Mouse (Mus musculus) liver, adult 2 months (tissue): ENCODE data around the gene Slc19a2. TPM values are rescaled to one million over a fixed set of nuclear protein-coding genes. Genes with fewer than 3 reads are reported as not detected.

Experiments
- DNase-seq: peaks from one replicate; pipeline ENCODE4 v3.0.0-alpha.2; 2011; ENCODE audit warnings: low read depth, low spot score; ENCODE audit errors: extremely low read depth
- H3K27ac ChIP-seq: fragments of 200-500 bp; replicated peaks from 2 replicates; pipeline ENCODE4 v1.5.1; 2012; ENCODE audit warnings: low read depth, mild to moderate bottlenecking, control low read depth, inconsistent platforms, low read length; ENCODE audit not compliant: insufficient read depth
- H3K27me3 ChIP-seq: fragments of 200-500 bp; 2 replicates; pipeline ENCODE4 v1.6.1; 2012; ENCODE audit warnings: mild to moderate bottlenecking, moderate library complexity, low read length, inconsistent platforms; ENCODE audit not compliant: control insufficient read depth, insufficient read depth
- H3K36me3 ChIP-seq: fragments of 200-500 bp; 2 replicates; pipeline ENCODE4 v1.6.1; 2012; ENCODE audit warnings: low read length, inconsistent platforms; ENCODE audit not compliant: control insufficient read depth, insufficient read depth
- H3K4me1 ChIP-seq: fragments of 200-500 bp; 2 replicates; pipeline ENCODE4 v1.6.1; 2011; ENCODE audit warnings: low read length; ENCODE audit not compliant: control insufficient read depth, insufficient read depth
- H3K4me3 ChIP-seq: fragments of 200-500 bp; 2 replicates; pipeline ENCODE4 v1.5.1; 2011; ENCODE audit warnings: low read depth, mild to moderate bottlenecking, control low read depth, low read length, moderate library complexity; ENCODE audit not compliant: insufficient read depth
- H3K79me2 ChIP-seq: fragments of 200-500 bp; 2 replicates; pipeline ENCODE4 v1.6.1; 2012; ENCODE audit warnings: inconsistent platforms, mild to moderate bottlenecking, low read length, moderate library complexity; ENCODE audit not compliant: control insufficient read depth, insufficient read depth
- H3K9ac ChIP-seq: fragments of 200-500 bp; 2 replicates; pipeline ENCODE4 v1.6.1; 2012; ENCODE audit warnings: low read depth, mild to moderate bottlenecking, control low read depth, inconsistent platforms, low read length
- CTCF ChIP-seq: fragments of 200-500 bp; IDR thresholded peaks from 2 replicates; pipeline ENCODE4 v1.5.1; 2011; ENCODE audit warnings: low read depth, low read length, control low read depth
- POLR2A ChIP-seq: fragments of 200-500 bp; IDR thresholded peaks from 2 replicates; pipeline ENCODE4 v1.6.1; 2011; ENCODE audit warnings: low read length, control low read depth; ENCODE audit not compliant: insufficient read depth; ENCODE audit errors: extremely low read depth
- WGBS: fragments of 180-500 bp; shearing (Covaris S2); methylation state at CpG from one replicate; pipeline ENCODE4 v1.1.7; 2018; 5-methylcytosine and 5-hydroxymethylcytosine counted together
- polyA plus RNA-seq: library from polyadenylated mRNA; depleted of rRNA; stranded (reverse); fragments of >200 nt; gene quantifications from 2 replicates; pipeline ENCODE4 v1.2.3, GENCODE M21; 2012; rRNA removed
- total RNA-seq: library from RNA; depleted of rRNA; stranded (reverse); fragments of >200 nt; gene quantifications from 2 replicates; pipeline ENCODE4 v1.2.3, GENCODE M21; 2014; rRNA removed

Gene Slc19a2
- total RNA-seq, result 96.1 and 121 TPM in 2 replicates
- 84.5 and 86.9 TPM in 2 replicates for polyA plus RNA-seq

GRCm38 (mm10) chr1:164248465-164249331 lies at the start of gene Slc19a2:
Slc19a2 (plus strand) TSS chr1:164249046.
- H3K9ac ChIP-seq, result peak within 1 kb of the TSS; percentile 93
- peak; percentile 97 for DNase-seq
- peaks cover 18% of the 10 kb centered on the region; the same call in 1 of the 2 replicates for H3K79me2 ChIP-seq
- TF ChIP-seq POLR2A (peak; percentile 89), CTCF (no peak)
- under 1% methylated on average over 61 of the region's 79 CpGs for WGBS
- H3K27me3 ChIP-seq, result no peaks in the 10 kb centered on the region
- H3K27ac ChIP-seq, result peak within 1 kb of the TSS; percentile 90
- no peaks in the 10 kb centered on the region for H3K36me3 ChIP-seq
- H3K4me1 ChIP-seq, result no peaks in the 10 kb centered on the region
- peak within 1 kb of the TSS; percentile 90 for H3K4me3 ChIP-seq

GRCm38 (mm10) chr1:164199551-164199950 lies 49.3 kb upstream of the Slc19a2 start:
- 91% methylated on average over 4 of the region's 4 CpGs for WGBS
- no peaks in the 10 kb centered on the region for H3K27me3 ChIP-seq
- H3K79me2 ChIP-seq, result no peaks in the 10 kb centered on the region

GRCm38 (mm10) chr1:164208437-164208836 lies 40.4 kb upstream of the Slc19a2 start:
- H3K4me1 ChIP-seq, result peaks cover 7% of the 10 kb centered on the region
- WGBS, result 12% methylated on average over 2 of the region's 2 CpGs
- no peaks in the 10 kb centered on the region for H3K27me3 ChIP-seq
- peaks cover 74% of the 10 kb centered on the region for H3K36me3 ChIP-seq
- peak; percentile 97 for DNase-seq
- TF ChIP-seq CTCF (no peak), POLR2A (no peak)
- H3K79me2 ChIP-seq, result no peaks in the 10 kb centered on the region; the same call in 1 of the 2 replicates
- no peak overlapping the region for H3K27ac ChIP-seq
- H3K9ac ChIP-seq, result no peak overlapping the region
- no peak overlapping the region for H3K4me3 ChIP-seq

More at GRCm38 (mm10) chr1:164199551-164199950, 49.3 kb upstream of the Slc19a2 start:
- no peaks in the 10 kb centered on the region for H3K4me1 ChIP-seq
- no peak overlapping the region for H3K27ac ChIP-seq
- H3K36me3 ChIP-seq, result peaks cover 82% of the 10 kb centered on the region
- no peak overlapping the region for H3K9ac ChIP-seq
- DNase-seq, result no peak
- H3K4me3 ChIP-seq, result no peak overlapping the region
- TF ChIP-seq POLR2A (no peak), CTCF (no peak)

- no peak for TF ChIP-seq POLR2A
- no peak overlapping the region for H3K9ac ChIP-seq
- H3K4me1 ChIP-seq, result peaks cover 10% of the 10 kb centered on the region
- no peak overlapping the region for H3K4me3 ChIP-seq
- WGBS, result 29% methylated on average over 4 of the region's 4 CpGs
- H3K27ac ChIP-seq, result peak overlapping the region; percentile 78
- no peaks in the 10 kb centered on the region for H3K27me3 ChIP-seq
- H3K36me3 ChIP-seq, result peaks cover 68% of the 10 kb centered on the region
- H3K79me2 ChIP-seq, result no peaks in the 10 kb centered on the region; the same call in 1 of the 2 replicates
- DNase-seq, result peak; percentile 72
Observed at GRCm38 (mm10) chr1:164210899-164211298, 37.9 kb upstream of the Slc19a2 start.

- Histone ChIP-seq H3K9ac (no peak overlapping the region), H3K36me3 (peaks cover 74% of the 10 kb centered on the region), H3K4me3 (no peak overlapping the region), H3K27me3 (no peaks in the 10 kb centered on the region), H3K79me2 (no peaks in the 10 kb centered on the region; the same call in 1 of the 2 replicates), H3K4me1 (peaks cover 10% of the 10 kb centered on the region), H3K27ac (0 out of 2 replicates have a peak overlapping the region, but pooled peaks have one; percentile 39)
- peak; percentile 71 for DNase-seq
- TF ChIP-seq POLR2A (no peak), CTCF (no peak)
- WGBS, result 73% methylated on average over 8 of the region's 8 CpGs
Observed at GRCm38 (mm10) chr1:164212686-164213085, 36.2 kb upstream of the Slc19a2 start.
